Mouse (Mus musculus): ENCODE measurements around the gene BC061237.
"Not testable (repeated sequence)": the region's sequence is repeated elsewhere in the genome, so short reads cannot be mapped to it uniquely, and the experiment has no call there.

The BC061237 gene

DNA sequence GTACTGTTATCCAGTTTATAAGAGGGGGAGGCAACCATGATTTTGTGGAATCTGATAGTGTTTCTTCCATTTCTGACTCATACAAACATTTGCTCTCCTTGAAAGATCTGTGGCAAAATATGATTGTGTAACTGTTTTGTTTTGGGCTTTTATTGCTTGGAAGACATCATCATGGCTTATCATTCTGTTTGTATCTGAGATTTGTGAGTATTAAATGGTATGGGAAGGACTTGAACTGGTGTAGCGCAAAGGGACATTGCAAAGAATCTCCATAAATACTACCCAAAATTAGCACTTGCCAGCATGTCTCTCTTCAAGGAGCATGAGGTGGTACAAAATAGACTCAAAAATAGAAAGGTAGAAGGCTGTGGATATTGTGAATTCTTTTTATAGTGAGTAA, at the start of gene BC061237:
BC061237 (plus strand) TSS at position 301 of the 400 bp plus-strand sequence.
- ATAC-seq (ENCODE audit: low TSS enrichment), result not testable (repeated sequence)

DNA sequence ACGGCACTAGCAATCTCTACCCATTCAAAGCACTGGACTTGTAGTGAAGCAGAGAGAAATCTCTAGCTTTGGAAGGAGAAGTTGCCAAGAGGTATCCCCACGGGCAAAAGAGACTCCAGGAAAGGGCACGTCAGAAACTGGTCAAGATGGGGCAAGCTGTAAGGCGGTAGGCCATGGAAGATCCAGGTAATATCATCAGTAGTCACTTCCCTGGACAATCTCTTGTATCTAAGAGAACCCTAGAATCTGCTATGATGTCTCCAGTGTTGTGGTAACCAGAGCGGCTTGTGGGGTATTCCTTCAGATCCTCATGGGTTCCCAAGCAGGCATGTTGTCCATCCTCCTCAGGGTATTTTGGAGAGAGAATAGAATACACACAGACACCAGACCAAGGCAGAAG, 25.7 kb downstream of the BC061237 start, which contains the start of gene Gm17093:
Gm17093 (plus strand) TSS at position 301 of the 400 bp plus-strand sequence.
- not testable (repeated sequence) for ATAC-seq (ENCODE audit: low TSS enrichment)

DNA sequence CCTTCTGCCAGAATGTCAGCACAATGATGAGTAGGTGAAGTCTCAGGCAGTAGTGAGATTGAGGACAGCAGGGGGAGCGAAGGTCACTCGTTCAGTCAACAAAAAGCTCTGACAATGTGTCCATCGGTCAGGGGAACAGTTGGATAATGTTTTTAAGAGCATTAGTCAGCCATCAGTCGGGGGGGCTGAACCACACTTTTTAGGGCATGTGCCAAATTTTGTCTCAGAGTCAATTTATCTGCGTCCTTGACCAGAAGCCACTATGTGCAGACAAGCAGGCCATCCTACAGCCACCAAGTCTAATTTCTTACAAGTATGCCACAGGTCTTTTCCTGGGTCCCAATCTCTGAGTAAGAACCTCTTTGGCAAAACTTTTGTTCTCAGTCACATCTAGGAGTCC, 55.7 kb downstream of the BC061237 start:
- ATAC-seq (ENCODE audit: low TSS enrichment), result not testable (repeated sequence)

All from frontal cortex, adult (tissue).